Mouse (Mus musculus) bone marrow macrophage, adult 2 months (primary cell): ENCODE data around the gene Rara.

Experiments
- CTCF ChIP-seq: IDR thresholded peaks from 2 replicates; pipeline ENCODE4 v1.5.1; 2012; ENCODE audit warnings: low read depth, mild to moderate bottlenecking, low read length, moderate library complexity
- POLR2A ChIP-seq: IDR thresholded peaks from 2 replicates; pipeline ENCODE4 v1.6.1; 2012; ENCODE audit warnings: mild to moderate bottlenecking, low read depth, low read length, borderline replicate concordance

DNA sequence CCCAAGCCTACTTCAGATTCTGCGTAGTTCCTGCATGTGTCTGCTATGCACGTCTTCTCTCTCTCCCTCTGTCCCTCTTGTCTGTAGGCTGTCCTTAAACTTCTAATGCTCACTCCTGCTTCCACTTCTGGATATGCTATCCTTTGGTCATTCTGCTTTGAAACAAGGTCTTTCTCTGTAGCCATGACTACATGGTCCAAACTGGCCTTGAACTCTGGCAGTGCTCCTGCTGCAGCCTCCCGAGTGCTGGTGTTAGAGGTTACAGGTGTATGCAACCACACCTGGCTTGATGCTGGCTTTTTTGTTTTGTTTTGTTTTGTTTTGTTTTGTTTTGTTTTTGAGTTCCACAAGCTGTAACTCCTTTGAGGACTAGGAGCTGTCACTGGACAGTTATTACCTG is 6.7 kb downstream of the Rara start:
- TF ChIP-seq POLR2A: no peak
- TF ChIP-seq CTCF: no peak
